Mouse (Mus musculus) bone marrow macrophage, adult 2 months (primary cell): ENCODE results near the gene Pcgf3.

Source experiments
- CTCF ChIP-seq: IDR thresholded peaks from 2 replicates; pipeline ENCODE4 v1.5.1; 2012; ENCODE audit warnings: low read depth, mild to moderate bottlenecking, low read length, moderate library complexity
- POLR2A ChIP-seq: IDR thresholded peaks from 2 replicates; pipeline ENCODE4 v1.6.1; 2012; ENCODE audit warnings: mild to moderate bottlenecking, low read depth, low read length, borderline replicate concordance

- TF ChIP-seq POLR2A (no peak), CTCF (no peak)
Measured at GRCm38 (mm10) chr5:108469617-108470016, 8.6 kb downstream of the Pcgf3 start.
